Mouse (Mus musculus): ENCODE measurements around the gene Clgn.

- TF ChIP-seq POLR2A (IDR thresholded peaks at IDR 0.05; ENCODE audit: low read depth, low read length) (no peak), CTCF (conservative IDR thresholded peaks at IDR 0.05; ENCODE audit: insufficient read depth, insufficient read length, low read depth, low read length) (no peak)
Measured at GRCm38 (mm10) chr8:83396680-83397079, 7.0 kb downstream of the Clgn start.

Measured in kidney, adult 2 months (tissue).